Mouse (Mus musculus): ENCODE results near the gene Sik3.
A peak's percentile ranks its signal among the peaks of the same experiment; 100 is the strongest.

Gene Sik3

GRCm38 (mm10) chr9:46198461-46198860, 185.8 kb downstream of the Sik3 start:
- no peak for DNase-seq

GRCm38 (mm10) chr9:46198936-46199335, 186.3 kb downstream of the Sik3 start:
- DNase-seq: no peak

GRCm38 (mm10) chr9:46199609-46200008, 187.0 kb downstream of the Sik3 start:
- DNase-seq: no peak

- DNase-seq: no peak
Observed at GRCm38 (mm10) chr9:46206834-46207500, 194.3 kb downstream of the Sik3 start.

- DNase-seq: no peak
Observed at GRCm38 (mm10) chr9:46207501-46207869, 194.9 kb downstream of the Sik3 start.

- DNase-seq: no peak
Observed at GRCm38 (mm10) chr9:46208401-46208974, 195.9 kb downstream of the Sik3 start.

GRCm38 (mm10) chr9:46210473-46210872, 197.9 kb downstream of the Sik3 start:
- DNase-seq: no peak

GRCm38 (mm10) chr9:46214276-46214675, 201.7 kb downstream of the Sik3 start:
- no peak for DNase-seq

- no peak for DNase-seq
Observed at GRCm38 (mm10) chr9:46214946-46215337, 202.3 kb downstream of the Sik3 start.

- DNase-seq: no peak
Observed at GRCm38 (mm10) chr9:46215338-46216322, 203.0 kb downstream of the Sik3 start.

GRCm38 (mm10) chr9:46216744-46217470, 204.3 kb downstream of the Sik3 start:
- no peak for DNase-seq

GRCm38 (mm10) chr9:46218176-46218575, 205.6 kb downstream of the Sik3 start:
- no peak for DNase-seq

- DNase-seq: no peak
Observed at GRCm38 (mm10) chr9:46223090-46223489, 210.5 kb downstream of the Sik3 start.

- DNase-seq: no peak
Observed at GRCm38 (mm10) chr9:46224101-46224500, 211.5 kb downstream of the Sik3 start.

GRCm38 (mm10) chr9:46224945-46225660, 212.5 kb downstream of the Sik3 start:
- DNase-seq: no peak

- DNase-seq: no peak
Observed at GRCm38 (mm10) chr9:46227064-46227614, 214.5 kb downstream of the Sik3 start.

- DNase-seq: no peak
Observed at GRCm38 (mm10) chr9:46228491-46228890, 215.9 kb downstream of the Sik3 start, which contains the start of gene Apoa1. Apoa1 (plus strand) TSS chr9:46228580.

GRCm38 (mm10) chr9:46229573-46230449, 217.2 kb downstream of the Sik3 start:
- DNase-seq: peak; percentile 40

GRCm38 (mm10) chr9:46230450-46230975, 217.9 kb downstream of the Sik3 start:
- DNase-seq: no peak

GRCm38 (mm10) chr9:46235196-46235595, 222.6 kb downstream of the Sik3 start:
- DNase-seq: no peak

- no peak for DNase-seq
Observed at GRCm38 (mm10) chr9:46235596-46235648, 222.8 kb downstream of the Sik3 start, which contains the start of gene Apoc3. Apoc3 (minus strand) TSS chr9:46235636.

Measured in B cell, adult 2 months (primary cell).